Mouse (Mus musculus) central nervous system, embryonic 14 days (tissue): ENCODE data around the gene Washc4. TPM values are rescaled to one million over a fixed set of nuclear protein-coding genes. Genes with fewer than 3 reads are reported as not detected.

ENCODE experiments used
- polyA plus RNA-seq: library from polyadenylated mRNA; depleted of rRNA; stranded (reverse); fragments of >200 nt; gene quantifications from 2 replicates; pipeline ENCODE4 v1.2.3, GENCODE M21; 2012; rRNA removed

The Washc4 gene
- 15.5 and 16.4 TPM in 2 replicates for polyA plus RNA-seq

DNA sequence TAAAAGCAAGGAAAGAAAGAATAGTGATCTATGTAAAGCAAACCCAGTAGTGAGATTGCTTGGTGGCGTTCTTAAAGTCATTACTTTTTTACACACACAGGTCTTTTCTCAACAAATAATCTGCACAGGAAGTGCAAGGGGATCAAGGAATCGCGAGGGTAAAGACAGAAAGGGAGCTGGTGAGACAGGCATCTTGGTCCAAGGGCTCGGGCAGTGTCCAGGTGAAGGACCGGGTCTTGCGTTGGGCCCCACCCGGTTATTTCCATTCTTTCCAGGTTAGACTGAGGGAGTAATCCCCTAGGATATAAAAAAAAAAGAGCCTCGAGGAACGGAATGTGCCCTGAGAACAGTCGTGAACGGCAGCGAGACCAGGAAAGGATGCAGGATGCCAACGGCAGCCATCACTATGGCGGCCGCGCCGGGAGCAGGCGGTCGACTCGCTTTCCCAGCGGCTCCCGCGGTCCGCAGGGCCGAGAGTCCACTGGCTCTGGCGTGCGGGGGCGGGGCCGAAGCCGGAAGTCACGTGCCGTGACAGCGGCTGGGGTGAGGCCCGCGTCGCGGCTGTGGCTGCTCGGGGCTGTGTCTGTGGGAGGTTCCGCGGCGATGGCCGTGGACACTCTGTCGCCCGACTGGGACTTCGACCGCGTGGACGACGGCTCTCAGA is at the start of gene Washc4:
TSS of gene Washc4 (plus strand) at position 314 of the 664 bp plus-strand sequence.

DNA sequence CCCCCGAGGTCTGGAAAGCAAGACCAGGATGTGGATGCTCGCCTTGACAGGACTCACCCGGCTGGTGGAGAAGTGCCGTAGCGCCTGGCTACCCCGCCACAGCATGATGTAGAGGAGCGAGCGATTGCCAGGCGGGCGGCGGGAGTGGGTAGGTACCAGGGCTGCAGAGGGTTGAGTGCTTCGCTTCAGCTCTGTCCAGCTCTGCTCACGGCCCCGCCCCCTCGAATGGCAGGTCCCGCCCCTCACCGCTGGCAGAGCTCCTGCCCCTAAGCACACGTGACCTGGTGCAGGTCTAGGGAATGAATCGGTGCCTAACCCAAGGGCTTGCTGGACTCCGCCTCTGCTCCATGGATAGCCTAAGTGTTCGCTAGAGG is 9.7 kb upstream of the Washc4 start, which contains the start of gene Aldh1l2:
TSS of gene Aldh1l2 (minus strand) at position 231 of the 374 bp plus-strand sequence.

Other genes starting within 250 kb of the Washc4 start
- gene Slc41a2, start 205.9 kb upstream of the Washc4 start, polyA plus RNA-seq: 4.2 and 5.3 TPM in 2 replicates
- gene D10Wsu102e, start 183.5 kb upstream of the Washc4 start, polyA plus RNA-seq: 1.1 and 1.3 TPM in 2 replicates
- 19.3 and 21.3 TPM in 2 replicates for gene Aldh1l2, start 9.6 kb upstream of the Washc4 start, polyA plus RNA-seq
- 37.1 and 50.0 TPM in 2 replicates for gene Appl2, start 105.0 kb downstream of the Washc4 start, polyA plus RNA-seq
- gene 1500009L16Rik, start 179.1 kb downstream of the Washc4 start, polyA plus RNA-seq: 31.4 and 34.4 TPM in 2 replicates